Mouse (Mus musculus) bone marrow macrophage, adult 2 months (primary cell): ENCODE data around the gene Pheta1.

ENCODE experiments used
- CTCF ChIP-seq: IDR thresholded peaks from 2 replicates; pipeline ENCODE4 v1.5.1; 2012; ENCODE audit warnings: low read depth, mild to moderate bottlenecking, low read length, moderate library complexity
- POLR2A ChIP-seq: IDR thresholded peaks from 2 replicates; pipeline ENCODE4 v1.6.1; 2012; ENCODE audit warnings: mild to moderate bottlenecking, low read depth, low read length, borderline replicate concordance

GRCm38 (mm10) chr5:121827876-121828275 is 20.9 kb upstream of the Pheta1 start:
- TF ChIP-seq POLR2A (no peak), CTCF (no peak)
